Mouse (Mus musculus) C2C12 (cell line): ENCODE data around the gene Tspan5.

Experiments
- CEBPB ChIP-seq: IDR thresholded peaks from one replicate; pipeline ENCODE4 v1.6.1; 2011; ENCODE audit warnings: low read depth, mild to moderate bottlenecking, control low read depth, moderate library complexity
- CTCF ChIP-seq: IDR thresholded peaks from one replicate; pipeline ENCODE4 v1.5.1; 2011; ENCODE audit not compliant: control insufficient read depth, insufficient read depth, insufficient read length
- MAX ChIP-seq: IDR thresholded peaks from one replicate; pipeline ENCODE4 v1.6.1; 2011; ENCODE audit warnings: mild to moderate bottlenecking, control low read depth
- MYOD1 ChIP-seq: IDR thresholded peaks from one replicate; pipeline ENCODE4 v1.6.1; 2011; ENCODE audit warnings: low read depth; ENCODE audit not compliant: control insufficient read depth, insufficient read length
- MYOG ChIP-seq: IDR thresholded peaks from one replicate; pipeline ENCODE4 v1.6.1; 2011; ENCODE audit not compliant: control insufficient read depth, insufficient read length; ENCODE audit errors: extremely low read depth

- TF ChIP-seq MAX (no peak), MYOD1 (no peak), CTCF (no peak), CEBPB (no peak), MYOG (no peak)
Observed at GRCm38 (mm10) chr3:138881725-138882347, 139.8 kb downstream of the Tspan5 start.
